Mouse (Mus musculus): ENCODE measurements around the gene 4632433K11Rik.

GRCm38 (mm10) chr7:5057804-5058203, 23.9 kb downstream of the 4632433K11Rik start:
- TF ChIP-seq CTCF (IDR thresholded peaks at IDR 0.05; ENCODE audit: control insufficient read depth, insufficient read depth, insufficient read length) (no peak), USF1 (IDR thresholded peaks at IDR 0.05; ENCODE audit: low read depth) (no peak), MAX (IDR thresholded peaks at IDR 0.05) (no peak)
